Mouse (Mus musculus): Measurements from ENCODE around the gene Slc26a3.

The Slc26a3 gene

DNA sequence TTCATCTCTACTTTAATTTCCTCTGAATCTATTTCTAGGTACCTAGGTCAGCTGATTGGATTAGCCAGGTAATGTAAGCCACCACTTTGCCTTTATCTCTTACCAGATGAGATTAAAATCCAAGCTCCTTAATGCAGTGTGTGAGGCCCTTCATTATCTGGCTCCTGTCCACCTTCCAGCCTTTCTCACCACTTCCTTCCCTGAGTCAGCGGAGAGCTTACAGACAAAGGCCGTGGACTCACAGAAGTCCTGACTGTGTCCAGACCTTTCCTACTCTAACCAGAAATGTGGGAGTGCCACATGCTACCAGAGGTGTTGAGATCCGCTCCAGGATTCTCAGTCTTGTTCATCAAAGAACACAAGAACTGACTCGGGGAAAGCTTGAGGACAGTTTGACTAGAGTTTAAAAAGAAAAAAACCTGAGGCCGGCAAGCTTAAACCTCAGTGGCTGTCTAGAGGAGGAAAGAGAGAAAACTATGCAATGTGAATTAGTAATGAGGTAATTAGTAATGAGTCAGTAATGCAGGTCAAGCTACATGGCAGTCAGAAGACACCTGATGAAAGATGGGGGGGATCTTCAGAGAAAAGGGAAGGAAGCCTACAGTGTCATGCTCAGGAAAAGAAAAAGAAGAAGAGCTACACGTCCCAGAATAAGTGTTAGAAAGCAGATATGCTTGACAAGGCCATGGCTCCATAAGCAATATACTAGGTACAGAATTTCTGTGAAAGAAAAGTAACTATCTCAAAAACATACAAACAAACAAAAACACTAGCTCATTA lies 123.2 kb downstream of the Slc26a3 start:
- no peak for DNase-seq

DNA sequence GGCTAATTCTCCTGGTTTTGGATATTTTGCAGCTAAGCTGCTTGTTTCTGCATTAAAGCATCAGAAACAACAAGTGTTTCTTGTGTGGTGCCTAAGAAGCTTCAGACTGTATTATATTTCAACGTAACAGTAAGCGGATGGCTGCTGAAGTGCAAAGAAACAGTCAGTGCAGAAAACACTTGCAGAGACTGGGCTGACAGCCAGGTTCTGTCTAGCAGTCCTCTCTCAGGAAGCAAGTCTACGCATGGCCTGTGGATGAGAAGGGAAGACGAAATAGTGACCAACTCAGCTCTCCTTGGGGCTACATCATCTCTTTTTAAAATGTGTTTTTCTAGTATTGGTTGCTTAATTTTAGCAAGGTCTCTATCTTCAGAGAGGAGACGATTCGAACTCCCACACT lies 129.4 kb downstream of the Slc26a3 start:
- no peak for DNase-seq

DNA sequence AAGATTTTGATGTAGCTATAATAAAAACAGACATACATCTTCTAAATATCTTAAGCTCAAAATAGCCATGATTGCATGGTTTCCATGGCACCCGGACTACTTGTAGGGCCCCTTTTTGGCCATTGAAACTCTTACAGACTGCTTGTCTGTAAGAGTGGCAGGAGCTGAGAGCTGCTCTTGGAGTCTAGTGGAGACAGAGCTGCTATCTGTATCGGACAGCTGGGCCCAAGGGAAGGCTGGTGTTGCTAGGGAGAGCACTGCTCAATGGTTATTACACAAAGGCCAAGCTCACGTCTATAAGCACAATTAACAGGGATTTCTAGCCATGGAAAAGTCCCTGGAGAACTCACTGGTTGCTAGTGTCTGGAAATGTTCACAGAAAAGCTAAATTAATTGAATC lies 130.7 kb downstream of the Slc26a3 start:
- no peak for DNase-seq
